7 mouse cellular contexts compared by ENCODE assay signal in the genomic region with DNA sequence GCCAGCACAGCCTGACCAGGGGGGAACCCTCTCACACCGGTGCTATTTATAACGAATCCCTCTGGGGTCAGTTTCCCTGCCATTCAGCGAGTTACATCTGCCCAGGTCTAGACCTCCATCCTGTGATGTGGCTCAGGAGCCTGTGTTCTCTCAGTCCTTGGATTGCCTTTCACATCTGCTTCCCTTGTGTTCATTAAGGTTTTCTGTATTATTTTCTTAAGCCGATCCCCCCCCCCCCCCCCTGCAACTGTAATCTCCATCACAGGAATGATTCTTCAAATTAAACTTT. TPM values are rescaled to one million over a fixed set of nuclear protein-coding genes. Genes with fewer than 3 reads are reported as not detected.
DNase-seq lines count a peak whose midpoint lies in the region; ATAC-seq lines count a peak whose summit lies in the region.

No protein-coding gene starts in this region.

- H3K36me3 ChIP-seq in neural tube, embryonic 12.5 days = no peaks in the 10 kb centered on the region
- H3K36me3 ChIP-seq in forebrain, embryonic 15.5 days = no peaks in the 10 kb centered on the region
- no peaks in the 10 kb centered on the region for H3K36me3 ChIP-seq in liver, embryonic 12.5 days

- DNase-seq in neural tube, embryonic 10.5 days (ENCODE audit: extremely low spot score, low spot score) = no peak
- DNase-seq in left cerebral cortex, postnatal 4 days = no peak
- DNase-seq in embryo, embryonic 9.5 days (ENCODE audit: extremely low spot score) = no peak
- DNase-seq in cerebellum, postnatal 25 days = no peak

- no peaks in the 10 kb centered on the region for H3K9me3 ChIP-seq in neural tube, embryonic 12.5 days
- H3K9me3 ChIP-seq in forebrain, embryonic 15.5 days = no peaks in the 10 kb centered on the region
- H3K9me3 ChIP-seq in liver, embryonic 12.5 days (replicated peaks) = no peaks in the 10 kb centered on the region

- H3K4me3 ChIP-seq in neural tube, embryonic 12.5 days = no peak overlapping the region
- H3K4me3 ChIP-seq in forebrain, embryonic 15.5 days = peak overlapping the region; percentile 22
- no peak overlapping the region for H3K4me3 ChIP-seq in liver, embryonic 12.5 days

- H3K27ac ChIP-seq in neural tube, embryonic 12.5 days = no peak overlapping the region
- no peak overlapping the region for H3K27ac ChIP-seq in forebrain, embryonic 15.5 days (replicated peaks)
- no peak overlapping the region for H3K27ac ChIP-seq in liver, embryonic 12.5 days

- no peaks in the 10 kb centered on the region for H3K27me3 ChIP-seq in neural tube, embryonic 12.5 days (replicated peaks)
- no peaks in the 10 kb centered on the region for H3K27me3 ChIP-seq in forebrain, embryonic 15.5 days
- H3K27me3 ChIP-seq in liver, embryonic 12.5 days (replicated peaks) = peaks cover 27% of the 10 kb centered on the region

- H3K9ac ChIP-seq in neural tube, embryonic 12.5 days = no peak overlapping the region
- no peak overlapping the region for H3K9ac ChIP-seq in forebrain, embryonic 15.5 days (replicated peaks)
- no peak overlapping the region for H3K9ac ChIP-seq in liver, embryonic 12.5 days

- ATAC-seq in neural tube, embryonic 12.5 days (ENCODE audit: low FRiP score, low read depth) = no peak; the same call in 1 of the 2 replicates
- ATAC-seq in forebrain, embryonic 15.5 days (replicated peaks) = peak; percentile 40; the same call in 1 of the 2 replicates
- no peak for ATAC-seq in liver, embryonic 12.5 days

- WGBS in neural tube, embryonic 12.5 days = 20% methylated on average over 4 of the region's 4 CpGs
- 23% methylated on average over 4 of the region's 4 CpGs for WGBS in forebrain, embryonic 15.5 days
- 22% methylated on average over 4 of the region's 4 CpGs for WGBS in liver, embryonic 12.5 days (ENCODE audit: insufficient replicate concordance)

- peak overlapping the region; percentile 52 for H3K4me2 ChIP-seq in neural tube, embryonic 12.5 days (replicated peaks)
- H3K4me2 ChIP-seq in forebrain, embryonic 15.5 days (replicated peaks) = peak overlapping the region; percentile 32
- peak overlapping the region; percentile 26 for H3K4me2 ChIP-seq in liver, embryonic 12.5 days

- intact Hi-C loops in left cerebral cortex, postnatal 4 days (cut with DNase I) = loop anchor here (10.0 kb wide), 1 partner anchor 89 kb away; no protein-coding TSS in a partner anchor

- H3K4me1 ChIP-seq in neural tube, embryonic 12.5 days = no peaks in the 10 kb centered on the region
- H3K4me1 ChIP-seq in forebrain, embryonic 15.5 days = peaks cover 4% of the 10 kb centered on the region; the same call in 1 of the 2 replicates
- peaks cover 22% of the 10 kb centered on the region for H3K4me1 ChIP-seq in liver, embryonic 12.5 days

RNA-seq across cellular contexts. Expression of a gene that starts 22.1 kb away (rescaled TPM):
- 121 and 124 TPM in 2 replicates for polyA plus RNA-seq in neural tube, embryonic 12.5 days (2016; fragmentation: Nextera tagmentation; extraction: Ambion mirVana)
- polyA plus RNA-seq in forebrain, embryonic 15.5 days (2015; fragmentation: Nextera tagmentation; extraction: Ambion mirVana) = 101 and 116 TPM in 2 replicates
- polyA plus RNA-seq in liver, embryonic 12.5 days (2016; fragmentation: Nextera tagmentation; extraction: Ambion mirVana) = 14.5 and 14.8 TPM in 2 replicates
- total RNA-seq in left cerebral cortex, postnatal 4 days (2021) = 10 to 100 TPM; 88.3 to 88.5 TPM
